23 mouse cellular contexts compared by ENCODE assay signal in the genomic region with DNA sequence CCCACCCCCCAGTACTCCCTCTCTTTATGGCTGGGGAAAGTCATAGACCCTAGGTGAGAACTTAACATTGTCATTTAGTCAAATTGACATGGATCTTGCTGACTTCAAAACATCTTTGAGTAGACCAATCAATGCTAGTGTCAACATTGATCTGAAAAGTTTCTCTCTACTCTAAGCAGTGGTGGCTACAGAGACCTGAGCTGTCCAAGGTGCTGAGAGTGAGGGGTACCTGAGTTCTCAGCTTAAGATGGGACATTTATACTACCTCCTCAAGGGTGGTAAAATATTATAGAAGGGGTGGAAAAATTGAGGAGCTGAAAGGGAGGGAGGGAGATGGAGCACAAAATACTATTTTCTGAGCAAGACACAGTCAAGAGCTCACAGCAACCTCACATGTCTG.
DNase-seq lines count a peak whose midpoint lies in the region; ATAC-seq and TF ChIP-seq lines count a peak whose summit lies in the region.
"Had no signal": no experiment of that assay in that cellular context is flagged by ENCODE, and none has a peak within 500 bp of the region (broad histone marks: within the 10 kb centered on the region; RNA-seq: fewer than 3 reads in every experiment).

No protein-coding gene starts in this region.

- no peak overlapping the region for H3K9ac ChIP-seq in kidney, postnatal 0 days (ENCODE audit: low read depth, low read length)
- H3K9ac ChIP-seq in ES-E14 (ENCODE audit: insufficient read depth, low read depth, low read length, poor library complexity, severe bottlenecking), result no peak overlapping the region
- H3K9ac ChIP-seq: forebrain, embryonic 12.5 days; heart, embryonic 15.5 days; midbrain, embryonic 12.5 days; neural tube, embryonic 15.5 days had no signal

- no peak overlapping the region for H3K27ac ChIP-seq in kidney, postnatal 0 days
- H3K27ac ChIP-seq in ES-E14 (ENCODE audit: insufficient read depth, low read depth, low read length, poor library complexity, severe bottlenecking), result no peak overlapping the region
- H3K27ac ChIP-seq: forebrain, embryonic 12.5 days; heart, embryonic 15.5 days; hindbrain, embryonic 10.5 days; macrophage; midbrain, embryonic 12.5 days; neural tube, embryonic 15.5 days had no signal

- no peak overlapping the region for H3K4me3 ChIP-seq in kidney, postnatal 0 days (replicated peaks; ENCODE audit: low read depth, low read length)
- H3K4me3 ChIP-seq in ES-E14 (ENCODE audit: insufficient read depth in 1 of 2, low read depth in 1 of 2, low read length in 2 of 2, poor library complexity in 1 of 2, severe bottlenecking in 1 of 2), result no peak overlapping the region
- H3K4me3 ChIP-seq: forebrain, embryonic 12.5 days; heart, embryonic 15.5 days; hindbrain, embryonic 10.5 days; midbrain, embryonic 12.5 days; neural tube, embryonic 15.5 days had no signal

- H3K27me3 ChIP-seq in kidney, postnatal 0 days (ENCODE audit: insufficient read depth, low read length), result no peaks in the 10 kb centered on the region
- H3K27me3 ChIP-seq: forebrain, embryonic 12.5 days; heart, embryonic 15.5 days; midbrain, embryonic 12.5 days; neural tube, embryonic 15.5 days had no signal

- H3K36me3 ChIP-seq in kidney, postnatal 0 days (ENCODE audit: insufficient read depth, low read length), result no peaks in the 10 kb centered on the region
- no peaks in the 10 kb centered on the region for H3K36me3 ChIP-seq in ES-E14 (ENCODE audit: control insufficient read depth, insufficient read depth, low read length, poor library complexity, severe bottlenecking)
- H3K36me3 ChIP-seq: forebrain, embryonic 12.5 days; heart, embryonic 15.5 days; hindbrain, embryonic 10.5 days; midbrain, embryonic 12.5 days; neural tube, embryonic 15.5 days had no signal

- H3K4me1 ChIP-seq in kidney, postnatal 0 days (replicated peaks; ENCODE audit: insufficient read depth, low read length), result no peaks in the 10 kb centered on the region
- H3K4me1 ChIP-seq in ES-E14 (ENCODE audit: control insufficient read depth in 2 of 2, insufficient read depth in 2 of 2, low read length in 2 of 2, poor library complexity in 1 of 2), result no peaks in the 10 kb centered on the region
- H3K4me1 ChIP-seq: heart, embryonic 15.5 days; midbrain, embryonic 12.5 days had no signal

- in situ Hi-C loops in ES-E14 (cut with MboI; ENCODE audit: low sequenced_read_pairs in 2 of 2, unreplicated experiment in 2 of 2), result no loop called here

- no peak overlapping the region for H3K4me2 ChIP-seq in kidney, postnatal 0 days (ENCODE audit: low read length)
- H3K4me2 ChIP-seq: forebrain, embryonic 12.5 days; heart, embryonic 15.5 days; liver, embryonic 11.5 days; midbrain, embryonic 12.5 days; neural tube, embryonic 15.5 days had no signal

- no peak for ATAC-seq in kidney, postnatal 0 days (replicated peaks; ENCODE audit: low FRiP score, low read depth)
- ATAC-seq: activated CD4-positive, CD25-positive, alpha-beta regulatory T cell, adult 4 months; inflammation-experienced regulatory T-cells, adult 6 months had no signal

- peak; percentile 41 for DNase-seq in kidney, postnatal 0 days (ENCODE audit: low spot score)
- no peak for DNase-seq in kidney, adult 9 months
- DNase-seq in ES-E14 (ENCODE audit: low read depth, low spot score), result peak; percentile 37
- peak; percentile 63 for DNase-seq in embryo, embryonic 10 days (ENCODE audit: low spot score)
- peak; percentile 46 for DNase-seq in forelimb bud, embryonic 11.5 days (ENCODE audit: low read depth, low spot score)
- DNase-seq in layer of hippocampus, adult 8-10 months (ENCODE audit: low spot score in 2 of 2), result no peak
- DNase-seq in frontal cortex, postnatal 10 days (ENCODE audit: low spot score in 2 of 2), result no peak
- DNase-seq in heart, adult 8-10 months (ENCODE audit: low spot score), result no peak
- DNase-seq: cerebellum, postnatal 25 days; heart, adult 18-20 months; layer of hippocampus, adult 9-11 months; lung, adult 2 months; right cerebral cortex, postnatal 4 days; thymus, postnatal 36 days had no signal

- TF ChIP-seq CTCF in kidney, postnatal 0 days (IDR thresholded peaks at IDR 0.05; ENCODE audit: low read depth), result no peak

- no peaks in the 10 kb centered on the region for H3K9me3 ChIP-seq in kidney, postnatal 0 days (replicated peaks; ENCODE audit: low read length)
- H3K9me3 ChIP-seq in ES-E14 (ENCODE audit: control insufficient read depth, insufficient read depth, low read depth, low read length), result no peaks in the 10 kb centered on the region
- H3K9me3 ChIP-seq: forebrain, embryonic 12.5 days; heart, embryonic 15.5 days; hindbrain, embryonic 10.5 days; midbrain, embryonic 12.5 days; neural tube, embryonic 15.5 days had no signal

TF ChIP-seq in ES-E14, 5 proteins besides CTCF, POLR2A, EP300 and RAD21:
- TF ChIP-seq ZNF384 (IDR thresholded peaks at IDR 0.05; ENCODE audit: low read depth, low read length), result no peak
- TF ChIP-seq HCFC1 (IDR thresholded peaks at IDR 0.05; ENCODE audit: borderline replicate concordance, insufficient read depth, low read length), result no peak
- TF ChIP-seq MAFK (IDR thresholded peaks at IDR 0.05; ENCODE audit: insufficient read depth, low read depth, low read length), result no peak
- TF ChIP-seq CHD2 (IDR thresholded peaks at IDR 0.05; ENCODE audit: low read depth, low read length), result no peak
- no peak for TF ChIP-seq ZC3H11A (IDR thresholded peaks at IDR 0.05; ENCODE audit: borderline replicate concordance, low read depth, low read length)

Comparison
In these comparisons a context has a peak if more than half of its experiments do, and no peak if none do; other contexts are left out.
1. DNase-seq: peak in kidney, postnatal 0 days (single experiment), ES-E14 (single experiment), embryo, embryonic 10 days (single experiment) and forelimb bud, embryonic 11.5 days (single experiment); none in kidney, adult 9 months (single experiment), layer of hippocampus, adult 8-10 months (0 of 2), frontal cortex, postnatal 10 days (0 of 2) and heart, adult 8-10 months (single experiment).